In genomic region chr5:76135644-76136043, GRCm38 (mm10) we compare ENCODE assay signal across 15 mouse cellular contexts. TPM values are rescaled to one million over a fixed set of nuclear protein-coding genes. Genes with fewer than 3 reads are reported as not detected.
A peak's percentile ranks its signal among the peaks of the same experiment; 100 is the strongest.
DNase-seq lines count a peak whose midpoint lies in the region; ATAC-seq and TF ChIP-seq lines count a peak whose summit lies in the region.
"Had no signal": no experiment of that assay in that cellular context is flagged by ENCODE, and none has a peak within 500 bp of the region (broad histone marks: within the 10 kb centered on the region; RNA-seq: fewer than 3 reads in every experiment).

No protein-coding gene starts in this region.

- H3K27me3 ChIP-seq in liver, postnatal 0 days (ENCODE audit: insufficient read depth, low read length): no peaks in the 10 kb centered on the region
- H3K27me3 ChIP-seq in liver, embryonic 11.5 days (replicated peaks; ENCODE audit: control insufficient read depth, insufficient read depth, low read length): no peaks in the 10 kb centered on the region
- H3K27me3 ChIP-seq: limb, embryonic 13.5 days; neural tube, embryonic 13.5 days had no signal

- H3K36me3 ChIP-seq in liver, postnatal 0 days (replicated peaks; ENCODE audit: insufficient read depth, low read length): no peaks in the 10 kb centered on the region
- H3K36me3 ChIP-seq in liver, embryonic 11.5 days (ENCODE audit: control insufficient read depth, insufficient read depth, low read length): no peaks in the 10 kb centered on the region
- H3K36me3 ChIP-seq: limb, embryonic 13.5 days; neural tube, embryonic 13.5 days had no signal

- no peak overlapping the region for H3K4me2 ChIP-seq in liver, postnatal 0 days (ENCODE audit: low read depth, low read length)
- no peak overlapping the region for H3K4me2 ChIP-seq in liver, embryonic 11.5 days
- H3K4me2 ChIP-seq: limb, embryonic 13.5 days; neural tube, embryonic 13.5 days had no signal

- no peak for ATAC-seq in liver, postnatal 0 days
- ATAC-seq in liver, embryonic 11.5 days (replicated peaks; ENCODE audit: low FRiP score): no peak
- ATAC-seq: inflammation-experienced regulatory T-cells, adult 6 months; midbrain, embryonic 16.5 days had no signal

- no peak overlapping the region for H3K27ac ChIP-seq in gastrocnemius, adult 2 months
- H3K27ac ChIP-seq in liver, postnatal 0 days (ENCODE audit: low read depth): 0 out of 2 replicates have a peak overlapping the region, but pooled peaks have one; percentile 51
- no peak overlapping the region for H3K27ac ChIP-seq in liver, embryonic 11.5 days (ENCODE audit: low read depth, low read length)
- H3K27ac ChIP-seq: limb, embryonic 13.5 days; neural tube, embryonic 13.5 days had no signal

- no peak for TF ChIP-seq EP300 in liver, postnatal 0 days (IDR thresholded peaks at IDR 0.05; ENCODE audit: low read depth)

- H3K4me1 ChIP-seq in liver, postnatal 0 days (ENCODE audit: insufficient read depth): peaks cover 18% of the 10 kb centered on the region
- peaks cover 6% of the 10 kb centered on the region; the same call in 1 of the 2 replicates for H3K4me1 ChIP-seq in liver, embryonic 11.5 days (replicated peaks; ENCODE audit: control insufficient read depth, insufficient read depth, low read length)

- intact Hi-C loops in gastrocnemius, adult 2 months (cut with DNase I): no loop called here
- intact Hi-C loops in heart, postnatal 10 days (cut with DNase I): no loop called here

- H3K4me3 ChIP-seq in gastrocnemius, adult 2 months: no peak overlapping the region
- no peak overlapping the region for H3K4me3 ChIP-seq in liver, postnatal 0 days (ENCODE audit: low read depth, low read length)
- H3K4me3 ChIP-seq in liver, embryonic 11.5 days (ENCODE audit: low read depth, low read length): no peak overlapping the region
- H3K4me3 ChIP-seq: limb, embryonic 13.5 days; neural tube, embryonic 13.5 days had no signal

- DNase-seq in gastrocnemius, postnatal 10 days: peak; percentile 17
- no peak for DNase-seq in gastrocnemius, adult 2 months
- no peak for DNase-seq in liver, postnatal 0 days
- no peak for DNase-seq in liver, embryonic 11.5 days (ENCODE audit: low spot score)
- peak; percentile 70 to 73 for DNase-seq in heart, postnatal 10 days
- DNase-seq in lung, postnatal 14 days: peak; percentile 35
- no peak for DNase-seq in cerebellum, adult 9-10 months
- no peak for DNase-seq in cerebellum, postnatal 10 days
- DNase-seq: adrenal gland, postnatal 14 days; layer of hippocampus, postnatal 36 days; thymus, postnatal 14 days had no signal

- H3K9me3 ChIP-seq in liver, postnatal 0 days (ENCODE audit: low read length): 0 out of 2 replicates have a peak, but pooled peaks cover 2% of the 10 kb centered on the region
- H3K9me3 ChIP-seq in liver, embryonic 11.5 days (ENCODE audit: control insufficient read depth, low read length): no peaks in the 10 kb centered on the region
- H3K9me3 ChIP-seq: limb, embryonic 13.5 days; neural tube, embryonic 13.5 days had no signal

- no peak overlapping the region for H3K9ac ChIP-seq in liver, postnatal 0 days (replicated peaks)
- no peak overlapping the region for H3K9ac ChIP-seq in liver, embryonic 11.5 days (ENCODE audit: low read depth, low read length)
- H3K9ac ChIP-seq: limb, embryonic 13.5 days; neural tube, embryonic 13.5 days had no signal

- WGBS in liver, postnatal 0 days (ENCODE audit: insufficient replicate concordance): 77% methylated on average over 1 of the region's 1 CpGs
- 84% methylated on average over 1 of the region's 1 CpGs for whole genome bisulfite sequencing in liver, embryonic 11.5 days

- TF ChIP-seq CTCF in gastrocnemius, adult 2 months (IDR thresholded peaks at IDR 0.05): no peak
- TF ChIP-seq CTCF in liver, postnatal 0 days (IDR thresholded peaks at IDR 0.05; ENCODE audit: low read depth): no peak

RNA-seq across cellular contexts. Expression of gene Srd5a3, which starts 4.4 kb away (rescaled TPM):
- total RNA-seq in gastrocnemius, postnatal 10 days (2021): 10 to 100 TPM in 1 of 2 experiments, 1 to 10 TPM in 1; 9.0 to 11.2 TPM
- 1 to 10 TPM; 3.0 to 3.9 TPM for total RNA-seq in gastrocnemius, adult 2 months (2021)
- polyA plus RNA-seq in liver, postnatal 0 days (2015; fragmentation: Nextera tagmentation; extraction: Ambion mirVana): 15.4 and 15.6 TPM in 2 replicates
- polyA plus RNA-seq in liver, embryonic 11.5 days (2014; fragmentation: Nextera tagmentation; extraction: Ambion mirVana): 20.1 and 21.0 TPM in 2 replicates
- 10 to 100 TPM; 17.1 to 18.3 TPM for total RNA-seq in heart, postnatal 10 days (2021)

RNA-seq across cellular contexts. Expression of gene Tmem165, which starts 48.0 kb away (rescaled TPM):
- 10 to 100 TPM; 30.6 to 42.7 TPM for total RNA-seq in gastrocnemius, postnatal 10 days (2021)
- 10 to 100 TPM; 15.2 TPM for total RNA-seq in gastrocnemius, adult 2 months (2021)
- 20.9 and 25.6 TPM in 2 replicates for polyA plus RNA-seq in liver, postnatal 0 days (2015; fragmentation: Nextera tagmentation; extraction: Ambion mirVana)
- 67.2 and 73.9 TPM in 2 replicates for polyA plus RNA-seq in liver, embryonic 11.5 days (2014; fragmentation: Nextera tagmentation; extraction: Ambion mirVana)
- 10 to 100 TPM; 39.4 to 42.2 TPM for total RNA-seq in heart, postnatal 10 days (2021)

Comparison
In these comparisons a context has a peak if more than half of its experiments do, and no peak if none do; other contexts are left out.
1. DNase-seq: peak in gastrocnemius, postnatal 10 days (single experiment), heart, postnatal 10 days (2 of 2) and lung, postnatal 14 days (single experiment); none in gastrocnemius, adult 2 months (single experiment), liver, postnatal 0 days (single experiment), liver, embryonic 11.5 days (single experiment), cerebellum, adult 9-10 months (single experiment) and cerebellum, postnatal 10 days (0 of 2).